Mouse (Mus musculus) midbrain, embryonic 16.5 days (tissue): ENCODE data around the gene Mrpl12. TPM values are rescaled to one million over a fixed set of nuclear protein-coding genes. Genes with fewer than 3 reads are reported as not detected.

ENCODE experiments used
- ATAC-seq: fragments of 200-750 bp; cut with Nextera tagmentation; 2 replicates; pipeline ENCODE4 v1.8.0; 2017; ENCODE audit warnings: moderate TSS enrichment
- H3K27ac ChIP-seq: fragments of 300-500 bp; sonication (generic); 2 replicates; pipeline ENCODE4 v1.5.1; 2014; ENCODE audit warnings: mild to moderate bottlenecking, low read length, mixed read lengths
- H3K27me3 ChIP-seq: fragments of 300-500 bp; sonication (generic); 2 replicates; pipeline ENCODE4 v1.6.1; 2014; ENCODE audit warnings: low read depth, low read length, mixed read lengths; ENCODE audit not compliant: control insufficient read depth, insufficient read depth
- H3K36me3 ChIP-seq: fragments of 300-500 bp; sonication (generic); 2 replicates; pipeline ENCODE4 v1.6.1; 2014; ENCODE audit warnings: mild to moderate bottlenecking, low read length, moderate library complexity, mixed read lengths; ENCODE audit not compliant: control insufficient read depth, insufficient read depth
- H3K4me1 ChIP-seq: fragments of 300-500 bp; sonication (generic); 2 replicates; pipeline ENCODE4 v1.6.1; 2014; ENCODE audit warnings: mild to moderate bottlenecking, low read length, mixed read lengths; ENCODE audit not compliant: control insufficient read depth, insufficient read depth
- H3K4me2 ChIP-seq: fragments of 300-500 bp; sonication (generic); 2 replicates; pipeline ENCODE4 v1.6.1; 2014; ENCODE audit warnings: mild to moderate bottlenecking, low read length, mixed read lengths
- H3K4me3 ChIP-seq: fragments of 300-500 bp; sonication (generic); 2 replicates; pipeline ENCODE4 v1.5.1; 2014; ENCODE audit warnings: low read depth, mild to moderate bottlenecking, low read length, moderate library complexity, mixed read lengths
- H3K9ac ChIP-seq: fragments of 300-500 bp; sonication (generic); 2 replicates; pipeline ENCODE4 v1.6.1; 2014; ENCODE audit warnings: low read depth, low read length, mixed read lengths
- H3K9me3 ChIP-seq: fragments of 300-500 bp; sonication (generic); replicated peaks from 2 replicates; pipeline ENCODE4 v1.6.1; 2014; ENCODE audit warnings: mild to moderate bottlenecking, low read length, mixed read lengths; ENCODE audit not compliant: control insufficient read depth, poor library complexity, severe bottlenecking
- WGBS: fragments of 180-500 bp; shearing (Covaris S2); extraction: QIAGEN DNeasy Blood & Tissue Kit; methylation state at CpG from one replicate; pipeline ENCODE4 v1.1.7; 2014; 5-methylcytosine and 5-hydroxymethylcytosine counted together
- polyA plus RNA-seq: library from polyadenylated mRNA; unstranded; fragments of >200 nt; fragmentation: Nextera tagmentation; extraction: Ambion mirVana; gene quantifications from 2 replicates; pipeline ENCODE4 v1.2.1, GENCODE M21; 2015

The Mrpl12 gene
- polyA plus RNA-seq, 1 experiment from 2014 or later = 130 TPM

DNA sequence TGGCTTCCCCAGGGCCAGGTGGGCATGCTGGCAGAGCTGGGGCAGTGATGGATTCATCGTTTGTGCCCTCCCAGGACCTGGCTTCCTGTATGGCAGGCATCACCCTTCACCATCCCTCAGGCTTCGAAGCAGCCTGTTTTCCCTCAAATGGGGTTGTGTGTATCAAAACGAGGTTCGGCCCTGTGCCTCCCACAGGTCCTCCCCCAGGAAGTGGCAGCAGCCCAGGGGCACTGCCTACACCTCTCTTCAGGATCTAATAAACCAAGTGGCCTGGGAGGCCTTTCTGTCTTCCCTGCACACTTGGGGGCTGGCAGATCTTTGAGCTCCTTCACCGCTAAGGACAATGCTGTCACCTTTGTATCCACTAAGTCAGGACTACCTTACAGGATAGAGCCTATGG is 14.5 kb downstream of the Mrpl12 start:
- Histone ChIP-seq H3K27me3 (no peaks in the 10 kb centered on the region), H3K9ac (no peak overlapping the region), H3K9me3 (no peaks in the 10 kb centered on the region), H3K4me1 (peaks cover under 1% of the 10 kb centered on the region; the same call in 1 of the 2 replicates), H3K4me2 (no peak overlapping the region), H3K27ac (no peak overlapping the region), H3K36me3 (peaks cover 20% of the 10 kb centered on the region), H3K4me3 (no peak overlapping the region)
- ATAC-seq = no peak
- WGBS = 93% methylated on average over 5 of the region's 5 CpGs

DNA sequence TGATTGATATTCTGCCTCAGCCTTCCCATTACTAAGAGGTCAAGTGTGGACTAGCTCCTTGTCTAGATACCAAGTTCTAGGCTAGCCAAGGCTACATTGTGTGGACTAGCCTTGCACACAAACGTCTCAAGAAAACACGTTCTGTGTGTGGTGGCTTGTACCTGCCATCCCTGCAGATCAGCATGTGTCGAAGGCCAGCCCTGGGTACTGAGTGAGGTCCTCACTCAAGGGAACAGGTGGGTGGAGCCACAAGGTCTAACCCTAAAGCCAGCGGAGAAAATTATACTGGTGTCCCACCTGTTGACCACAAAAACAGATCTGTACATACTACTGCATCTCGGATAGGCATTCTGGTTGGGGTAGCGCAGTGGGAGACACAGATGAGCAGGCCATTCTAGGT is 15.5 kb downstream of the Mrpl12 start:
- no peak for ATAC-seq
- Histone ChIP-seq H3K9ac (no peak overlapping the region), H3K9me3 (no peaks in the 10 kb centered on the region), H3K4me1 (no peaks in the 10 kb centered on the region), H3K27ac (no peak overlapping the region), H3K36me3 (peaks cover 19% of the 10 kb centered on the region), H3K4me2 (no peak overlapping the region), H3K27me3 (no peaks in the 10 kb centered on the region), H3K4me3 (no peak overlapping the region)
- WGBS = 86% methylated on average over 6 of the region's 6 CpGs

DNA sequence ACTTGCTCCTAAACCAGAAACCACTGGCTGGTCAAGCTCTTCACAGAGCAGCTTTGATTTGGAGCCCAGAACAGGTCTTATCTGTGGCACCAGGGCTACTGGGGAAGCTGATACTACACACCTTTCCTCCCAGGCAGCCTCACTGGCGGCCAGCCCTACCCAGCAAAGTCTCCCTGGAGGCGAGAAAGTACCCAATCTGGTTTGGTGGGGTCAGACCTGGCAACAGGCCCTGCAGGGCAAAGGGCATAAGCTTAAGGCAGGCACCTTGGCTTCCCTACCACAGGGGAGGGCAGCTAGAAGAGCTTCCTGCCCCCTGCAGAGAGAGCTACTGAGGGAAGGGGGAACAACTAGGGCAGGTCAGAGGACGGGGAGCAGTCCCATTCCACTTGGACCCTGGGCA is 15.9 kb downstream of the Mrpl12 start:
- no peak for ATAC-seq
- no peak overlapping the region; the same call in 1 of the 2 replicates for H3K4me3 ChIP-seq
- no peak overlapping the region for H3K4me2 ChIP-seq
- no peaks in the 10 kb centered on the region for H3K4me1 ChIP-seq
- no peak overlapping the region for H3K27ac ChIP-seq
- H3K9me3 ChIP-seq = no peaks in the 10 kb centered on the region
- no peaks in the 10 kb centered on the region for H3K27me3 ChIP-seq
- WGBS = 32% methylated on average over 3 of the region's 3 CpGs
- H3K36me3 ChIP-seq = peaks cover 15% of the 10 kb centered on the region
- H3K9ac ChIP-seq = no peak overlapping the region

DNA sequence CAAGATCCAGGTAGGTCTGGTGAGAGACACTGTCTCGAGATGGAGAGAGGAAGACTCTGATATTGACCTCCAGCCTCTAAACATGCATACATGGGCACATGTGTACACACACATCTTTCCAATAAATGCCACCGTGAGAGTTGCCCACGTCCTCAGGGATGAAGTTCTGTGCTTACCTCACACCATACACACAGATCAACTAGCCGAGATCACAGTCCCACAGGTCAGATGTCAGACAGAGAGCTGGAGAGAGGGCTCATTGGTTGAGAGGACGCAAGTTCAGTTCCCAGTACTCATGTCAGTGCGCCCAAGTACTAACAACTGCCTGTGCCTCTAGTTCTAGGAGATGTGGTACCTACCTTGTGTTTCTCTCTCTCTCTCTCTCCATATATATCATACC is 16.6 kb downstream of the Mrpl12 start:
- WGBS = 67% methylated on average over 6 of the region's 6 CpGs
- no peak overlapping the region for H3K27ac ChIP-seq
- ATAC-seq = no peak

DNA sequence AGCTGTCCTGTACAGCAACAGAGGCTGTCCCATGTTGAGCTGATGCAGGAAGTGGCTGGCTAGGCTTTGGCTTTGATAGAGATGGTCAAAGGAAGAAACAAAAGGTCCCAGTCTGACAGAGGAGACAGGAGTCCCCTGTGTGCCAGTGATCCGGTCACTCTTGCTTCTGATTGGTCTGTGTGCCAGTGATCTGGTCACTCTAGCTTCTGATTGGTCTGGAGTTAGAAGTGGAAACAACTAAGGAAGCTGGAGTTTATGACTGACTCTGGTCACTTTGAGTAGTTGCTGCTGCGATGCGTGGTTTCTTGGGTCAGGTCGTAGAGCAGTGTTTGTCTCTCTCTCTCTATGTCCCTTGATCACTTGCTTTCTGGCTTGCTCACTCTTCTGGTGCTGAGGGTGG is 17.3 kb downstream of the Mrpl12 start:
- 88% methylated on average over 4 of the region's 4 CpGs for WGBS
- no peaks in the 10 kb centered on the region for H3K4me1 ChIP-seq
- H3K9me3 ChIP-seq = no peaks in the 10 kb centered on the region

More for the DNA sequence above, 16.6 kb downstream of the Mrpl12 start:
- H3K27me3 ChIP-seq = no peaks in the 10 kb centered on the region
- H3K9ac ChIP-seq = no peak overlapping the region
- H3K4me2 ChIP-seq = no peak overlapping the region
- H3K4me3 ChIP-seq = no peak overlapping the region
- H3K36me3 ChIP-seq = peaks cover 10% of the 10 kb centered on the region; the same call in 1 of the 2 replicates
- H3K4me1 ChIP-seq = no peaks in the 10 kb centered on the region
- H3K9me3 ChIP-seq = no peaks in the 10 kb centered on the region

DNA sequence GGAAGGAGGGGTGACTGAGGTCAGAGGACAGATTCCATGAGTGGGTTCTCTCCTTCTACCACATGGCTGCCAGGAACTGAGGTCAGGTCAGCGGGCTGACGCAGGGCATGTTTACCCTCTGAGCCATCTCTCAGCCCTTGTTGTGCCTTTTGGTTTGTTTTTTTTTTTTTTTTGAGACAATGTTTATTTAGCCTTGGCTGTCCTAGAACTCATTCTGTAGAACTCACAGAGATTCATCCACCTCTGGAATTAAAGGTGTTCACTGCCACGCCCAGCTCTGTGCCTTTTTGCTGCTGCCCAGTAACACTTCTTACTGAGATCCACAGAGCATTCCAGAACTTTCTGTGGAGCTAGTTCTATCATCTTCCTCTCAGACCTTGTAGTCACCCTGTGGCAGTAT is 21.2 kb downstream of the Mrpl12 start:
- 94% methylated on average over 3 of the region's 3 CpGs for WGBS
- ATAC-seq = no peak

More for the DNA sequence above, 17.3 kb downstream of the Mrpl12 start:
- Histone ChIP-seq H3K27me3 (no peaks in the 10 kb centered on the region), H3K9ac (no peak overlapping the region), H3K27ac (no peak overlapping the region), H3K4me3 (no peak overlapping the region), H3K36me3 (peaks cover 5% of the 10 kb centered on the region; the same call in 1 of the 2 replicates), H3K4me2 (no peak overlapping the region)
- no peak for ATAC-seq

DNA sequence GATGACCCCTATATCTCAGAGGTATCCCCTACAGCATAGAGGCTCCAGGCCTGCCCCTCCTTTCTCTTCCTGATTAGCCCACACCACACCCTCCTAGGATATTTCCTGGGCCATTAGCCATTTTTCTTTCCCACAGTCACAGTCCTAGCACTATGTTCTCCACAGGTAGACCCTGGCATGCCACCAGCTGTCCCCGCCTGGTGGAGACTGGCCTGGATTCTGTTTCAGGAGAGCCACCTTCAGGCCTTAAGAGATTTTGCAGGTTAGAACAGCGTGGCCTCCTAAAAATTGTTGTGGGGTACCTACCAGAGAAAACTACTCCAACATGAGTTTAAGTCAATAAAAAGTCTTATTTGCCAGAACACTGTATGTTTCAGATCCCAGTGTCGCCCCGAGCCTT is 22.5 kb downstream of the Mrpl12 start:
- Histone ChIP-seq H3K9me3 (no peaks in the 10 kb centered on the region), H3K4me3 (no peak overlapping the region), H3K27ac (no peak overlapping the region), H3K36me3 (no peaks in the 10 kb centered on the region), H3K27me3 (no peaks in the 10 kb centered on the region), H3K9ac (no peak overlapping the region), H3K4me2 (no peak overlapping the region), H3K4me1 (peaks cover 2% of the 10 kb centered on the region; the same call in 1 of the 2 replicates)
- 65% methylated on average over 4 of the region's 4 CpGs for WGBS
- no peak for ATAC-seq

More for the DNA sequence above, 21.2 kb downstream of the Mrpl12 start:
- Histone ChIP-seq H3K27ac (no peak overlapping the region), H3K4me2 (no peak overlapping the region), H3K27me3 (no peaks in the 10 kb centered on the region), H3K4me1 (peaks cover 2% of the 10 kb centered on the region; the same call in 1 of the 2 replicates), H3K36me3 (no peaks in the 10 kb centered on the region), H3K9ac (no peak overlapping the region), H3K9me3 (no peaks in the 10 kb centered on the region), H3K4me3 (no peak overlapping the region)

DNA sequence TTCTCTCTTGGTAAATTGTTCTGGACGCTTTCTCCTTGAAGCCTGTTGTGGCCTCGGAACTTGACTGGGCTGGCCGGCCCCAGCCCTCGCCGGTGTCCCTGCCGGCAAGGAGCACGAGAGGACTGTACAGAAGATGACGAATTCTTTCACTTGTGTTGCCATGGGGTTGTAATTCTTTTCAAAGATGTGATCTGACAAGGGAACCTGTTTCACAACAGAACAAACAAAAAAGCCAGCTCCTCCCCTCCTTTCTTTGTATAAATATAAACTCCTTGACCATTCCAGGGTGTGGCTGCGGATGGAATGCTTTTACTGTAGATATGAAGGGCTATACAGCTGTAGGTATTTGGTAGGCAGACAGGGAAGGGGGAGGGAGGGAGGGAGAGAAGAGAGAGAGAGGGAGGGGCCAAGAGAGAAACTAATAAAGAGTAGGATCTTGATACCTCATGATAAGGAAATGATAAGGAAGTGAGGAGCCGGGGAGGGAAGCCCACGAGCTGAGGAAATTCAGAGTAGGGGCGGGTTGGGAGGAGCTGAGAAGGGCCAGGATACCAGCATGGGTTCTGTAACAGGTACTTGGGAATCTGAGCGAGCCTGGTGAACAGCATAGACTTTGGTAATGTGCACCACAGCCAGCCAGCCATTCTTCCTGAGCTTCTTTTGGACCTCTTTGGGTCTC is 23.3 kb downstream of the Mrpl12 start:
- Histone ChIP-seq H3K36me3 (no peaks in the 10 kb centered on the region), H3K4me2 (no peak overlapping the region), H3K4me1 (peaks cover 2% of the 10 kb centered on the region; the same call in 1 of the 2 replicates), H3K9me3 (no peaks in the 10 kb centered on the region), H3K9ac (no peak overlapping the region), H3K27me3 (no peaks in the 10 kb centered on the region), H3K4me3 (no peak overlapping the region), H3K27ac (no peak overlapping the region)
- ATAC-seq = no peak
- 78% methylated on average over 13 of the region's 13 CpGs for WGBS

DNA sequence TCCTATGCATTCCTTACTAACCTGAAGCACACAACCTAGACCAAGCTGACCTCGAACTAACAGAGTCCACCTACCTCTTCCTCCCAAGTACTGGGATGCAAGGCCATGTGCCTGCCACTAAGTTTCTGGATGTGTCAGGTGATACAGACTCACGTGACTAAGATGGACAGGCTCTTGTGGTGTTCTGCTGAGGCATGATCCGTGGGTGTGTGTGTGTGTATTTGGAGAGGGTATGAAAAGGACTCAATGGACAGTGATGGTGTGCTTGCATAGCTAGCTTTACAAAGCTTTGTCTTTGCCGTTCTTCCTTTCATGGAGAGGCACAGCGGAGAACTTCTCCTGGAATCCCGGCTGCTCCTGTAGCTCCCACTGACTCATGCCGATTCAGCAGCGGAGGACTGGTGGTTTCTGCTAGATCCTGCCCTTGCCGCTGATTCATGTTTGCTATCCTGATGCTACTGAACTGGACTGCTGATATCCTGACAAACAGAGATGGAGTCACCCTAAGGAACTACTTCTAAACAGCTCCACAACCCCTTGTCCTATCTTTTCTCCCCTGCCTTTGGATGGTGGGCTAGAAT is 24.0 kb downstream of the Mrpl12 start:
- H3K4me1 ChIP-seq = peaks cover 2% of the 10 kb centered on the region; the same call in 1 of the 2 replicates
- WGBS = 86% methylated on average over 9 of the region's 9 CpGs
- H3K9me3 ChIP-seq = no peaks in the 10 kb centered on the region
- H3K9ac ChIP-seq = no peak overlapping the region
- H3K4me3 ChIP-seq = no peak overlapping the region
- no peak overlapping the region for H3K4me2 ChIP-seq
- no peaks in the 10 kb centered on the region for H3K27me3 ChIP-seq
- H3K36me3 ChIP-seq = no peaks in the 10 kb centered on the region
- no peak overlapping the region for H3K27ac ChIP-seq
- ATAC-seq = no peak
